Mouse (Mus musculus) testis, postnatal 14 days (tissue): ENCODE measurements around the gene Cyp2t4.

Source experiments
- DNase-seq: peaks from one replicate; pipeline ENCODE4 v3.0.0; 2021; ENCODE audit warnings: low spot score

The Cyp2t4 gene

GRCm38 (mm10) chr7:27153205-27153764 is at the start of gene Cyp2t4:
TSS of gene Cyp2t4 (plus strand) at chr7:27153714.
- DNase-seq: no peak

GRCm38 (mm10) chr7:27104882-27105281 is 48.6 kb upstream of the Cyp2t4 start:
- DNase-seq: no peak

GRCm38 (mm10) chr7:27110327-27110726 is 43.2 kb upstream of the Cyp2t4 start:
- no peak for DNase-seq

GRCm38 (mm10) chr7:27111038-27111437 is 42.5 kb upstream of the Cyp2t4 start:
- no peak for DNase-seq

- no peak for DNase-seq
Observed at GRCm38 (mm10) chr7:27111987-27112386, 41.5 kb upstream of the Cyp2t4 start.

- peak; percentile 22 for DNase-seq
Observed at GRCm38 (mm10) chr7:27118033-27118511, 35.4 kb upstream of the Cyp2t4 start.

- no peak for DNase-seq
Observed at GRCm38 (mm10) chr7:27119676-27120075, 33.8 kb upstream of the Cyp2t4 start, which contains the start of gene Cyp2f2. TSS of gene Cyp2f2 (plus strand) at chr7:27119909.

- DNase-seq: no peak
Observed at GRCm38 (mm10) chr7:27124305-27124832, 29.1 kb upstream of the Cyp2t4 start.

- DNase-seq: no peak
Observed at GRCm38 (mm10) chr7:27124969-27125368, 28.5 kb upstream of the Cyp2t4 start.

GRCm38 (mm10) chr7:27128162-27128561 is 25.4 kb upstream of the Cyp2t4 start:
- DNase-seq: no peak

GRCm38 (mm10) chr7:27128946-27129345 is 24.6 kb upstream of the Cyp2t4 start:
- no peak for DNase-seq

- no peak for DNase-seq
Observed at GRCm38 (mm10) chr7:27129811-27130210, 23.7 kb upstream of the Cyp2t4 start.

GRCm38 (mm10) chr7:27130521-27131370 is 22.8 kb upstream of the Cyp2t4 start:
- no peak for DNase-seq

- DNase-seq: peak; percentile 47
Observed at GRCm38 (mm10) chr7:27131387-27131786, 22.1 kb upstream of the Cyp2t4 start.

- peak; percentile 60 for DNase-seq
Observed at GRCm38 (mm10) chr7:27132588-27132987, 20.9 kb upstream of the Cyp2t4 start.

GRCm38 (mm10) chr7:27133156-27133555 is 20.4 kb upstream of the Cyp2t4 start:
- DNase-seq: peak; percentile 34

- DNase-seq: no peak
Observed at GRCm38 (mm10) chr7:27133757-27134156, 19.8 kb upstream of the Cyp2t4 start.

- DNase-seq: no peak
Observed at GRCm38 (mm10) chr7:27136410-27136996, 17.0 kb upstream of the Cyp2t4 start.

- DNase-seq: no peak
Observed at GRCm38 (mm10) chr7:27156005-27156404, 2.5 kb downstream of the Cyp2t4 start.

- DNase-seq: no peak
Observed at GRCm38 (mm10) chr7:27158171-27158570, 4.7 kb downstream of the Cyp2t4 start.

GRCm38 (mm10) chr7:27159256-27159655 is 5.7 kb downstream of the Cyp2t4 start:
- no peak for DNase-seq

GRCm38 (mm10) chr7:27159882-27160281 is 6.4 kb downstream of the Cyp2t4 start:
- peak; percentile 68 for DNase-seq

- no peak for DNase-seq
Observed at GRCm38 (mm10) chr7:27160921-27161320, 7.4 kb downstream of the Cyp2t4 start.
